Mouse (Mus musculus): ENCODE data around the gene Scfd2. TPM values are rescaled to one million over a fixed set of nuclear protein-coding genes. Genes with fewer than 3 reads are reported as not detected.

Scfd2 gene
- total and polyA plus RNA-seq, 2 experiments from 2014 or later, result 17.5 to 33.2 TPM

DNA sequence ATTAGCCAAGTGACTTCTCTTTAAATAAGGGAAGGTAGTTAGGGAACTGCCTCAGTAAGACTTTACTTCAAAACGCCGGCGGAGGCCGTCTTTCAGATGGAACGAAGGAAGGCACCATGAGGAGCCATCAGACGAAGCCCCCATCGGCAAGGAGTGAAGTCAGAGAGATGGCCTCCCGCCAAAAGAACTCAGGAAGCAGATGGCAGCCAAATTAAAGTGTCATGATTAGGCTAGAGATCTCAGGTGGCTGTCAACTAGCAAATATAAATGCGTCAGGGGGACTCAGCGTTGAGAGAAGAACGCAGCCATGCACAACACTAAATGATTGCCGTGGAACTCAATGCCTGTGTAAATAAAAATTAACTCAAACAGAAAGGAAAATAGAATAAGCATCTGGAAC, 194.8 kb downstream of the Scfd2 start:
- H3K4me1 ChIP-seq (ENCODE audit: insufficient read depth, low read length), result no peaks in the 10 kb centered on the region
- H3K4me3 ChIP-seq (ENCODE audit: low read depth, low read length), result no peak overlapping the region
- 58% methylated on average over 12 of the region's 12 CpGs for WGBS
- no peak for TF ChIP-seq CTCF (IDR thresholded peaks at IDR 0.05)
- H3K4me2 ChIP-seq (ENCODE audit: low read depth, low read length, poor library complexity, severe bottlenecking), result no peak overlapping the region
- H3K9me3 ChIP-seq (ENCODE audit: low read length), result no peaks in the 10 kb centered on the region
- H3K27ac ChIP-seq (ENCODE audit: low read depth, low read length), result no peak overlapping the region
- H3K36me3 ChIP-seq (ENCODE audit: insufficient read depth, low read length), result no peaks in the 10 kb centered on the region
- peak; percentile 91 for DNase-seq (ENCODE audit: low spot score)
- H3K27me3 ChIP-seq (ENCODE audit: insufficient read depth, low read length), result no peaks in the 10 kb centered on the region
- ATAC-seq (ENCODE audit: low FRiP score), result no peak
- H3K9ac ChIP-seq (replicated peaks; ENCODE audit: low read length, poor library complexity, severe bottlenecking), result no peak overlapping the region

DNA sequence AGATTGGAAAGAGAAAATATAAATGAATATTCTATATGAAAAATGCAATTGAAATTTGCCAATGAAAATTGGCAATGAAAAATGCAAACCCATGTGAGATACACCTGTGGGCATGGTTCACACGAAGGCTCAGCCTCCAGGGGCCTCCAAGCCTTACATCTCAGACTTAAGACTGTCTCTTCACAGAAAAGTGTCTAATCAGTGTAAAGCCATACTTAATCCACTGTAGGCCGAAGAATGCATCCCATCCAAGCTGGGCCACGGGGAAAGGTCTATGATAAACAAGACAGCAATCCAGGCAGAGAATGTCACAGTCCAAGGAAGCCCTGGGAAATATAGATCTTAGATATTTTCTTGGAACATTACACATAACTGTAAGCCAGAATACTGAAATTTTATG, 198.3 kb downstream of the Scfd2 start:
- WGBS, result 60% methylated on average over 3 of the region's 3 CpGs
- DNase-seq (ENCODE audit: low spot score) (no peak), ATAC-seq (ENCODE audit: low FRiP score) (no peak)
- Histone ChIP-seq H3K27me3 (ENCODE audit: insufficient read depth, low read length) (no peaks in the 10 kb centered on the region), H3K27ac (ENCODE audit: low read depth, low read length) (no peak overlapping the region), H3K9me3 (ENCODE audit: low read length) (no peaks in the 10 kb centered on the region), H3K4me1 (ENCODE audit: insufficient read depth, low read length) (no peaks in the 10 kb centered on the region), H3K4me3 (ENCODE audit: low read depth, low read length) (no peak overlapping the region), H3K9ac (replicated peaks; ENCODE audit: low read length, poor library complexity, severe bottlenecking) (no peak overlapping the region), H3K4me2 (ENCODE audit: low read depth, low read length, poor library complexity, severe bottlenecking) (no peak overlapping the region), H3K36me3 (ENCODE audit: insufficient read depth, low read length) (no peaks in the 10 kb centered on the region)
- no peak for TF ChIP-seq CTCF (IDR thresholded peaks at IDR 0.05)

DNA sequence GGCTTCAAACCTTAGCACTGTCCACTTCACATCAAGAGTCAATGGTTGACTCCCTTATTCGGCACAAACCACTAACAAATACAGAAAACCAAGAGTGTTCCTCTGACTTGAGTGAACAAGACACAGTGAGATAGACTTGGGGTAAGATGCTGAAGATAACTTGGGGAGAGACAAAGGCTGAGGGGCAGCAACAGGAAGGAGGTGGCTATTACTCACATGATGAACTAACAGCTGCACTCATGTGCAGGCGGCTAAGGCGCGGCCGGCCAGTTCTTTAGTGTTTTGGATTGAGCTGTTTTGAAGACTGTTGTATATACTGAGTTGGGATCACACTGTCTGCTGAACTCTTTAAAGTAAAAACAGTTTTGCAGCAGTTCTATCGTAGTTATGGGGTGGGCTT, 205.3 kb downstream of the Scfd2 start:
- no peak for TF ChIP-seq CTCF (IDR thresholded peaks at IDR 0.05)
- H3K4me1 ChIP-seq (ENCODE audit: insufficient read depth, low read length), result no peaks in the 10 kb centered on the region
- DNase-seq (ENCODE audit: low spot score), result no peak
- H3K36me3 ChIP-seq (ENCODE audit: insufficient read depth, low read length), result no peaks in the 10 kb centered on the region
- no peak overlapping the region for H3K9ac ChIP-seq (replicated peaks; ENCODE audit: low read length, poor library complexity, severe bottlenecking)
- no peaks in the 10 kb centered on the region for H3K27me3 ChIP-seq (ENCODE audit: insufficient read depth, low read length)
- 98% methylated on average over 6 of the region's 6 CpGs for WGBS
- H3K9me3 ChIP-seq (ENCODE audit: low read length), result no peaks in the 10 kb centered on the region
- no peak overlapping the region for H3K4me3 ChIP-seq (ENCODE audit: low read depth, low read length)
- H3K4me2 ChIP-seq (ENCODE audit: low read depth, low read length, poor library complexity, severe bottlenecking), result no peak overlapping the region
- ATAC-seq (ENCODE audit: low FRiP score), result no peak
- H3K27ac ChIP-seq (ENCODE audit: low read depth, low read length), result no peak overlapping the region

DNA sequence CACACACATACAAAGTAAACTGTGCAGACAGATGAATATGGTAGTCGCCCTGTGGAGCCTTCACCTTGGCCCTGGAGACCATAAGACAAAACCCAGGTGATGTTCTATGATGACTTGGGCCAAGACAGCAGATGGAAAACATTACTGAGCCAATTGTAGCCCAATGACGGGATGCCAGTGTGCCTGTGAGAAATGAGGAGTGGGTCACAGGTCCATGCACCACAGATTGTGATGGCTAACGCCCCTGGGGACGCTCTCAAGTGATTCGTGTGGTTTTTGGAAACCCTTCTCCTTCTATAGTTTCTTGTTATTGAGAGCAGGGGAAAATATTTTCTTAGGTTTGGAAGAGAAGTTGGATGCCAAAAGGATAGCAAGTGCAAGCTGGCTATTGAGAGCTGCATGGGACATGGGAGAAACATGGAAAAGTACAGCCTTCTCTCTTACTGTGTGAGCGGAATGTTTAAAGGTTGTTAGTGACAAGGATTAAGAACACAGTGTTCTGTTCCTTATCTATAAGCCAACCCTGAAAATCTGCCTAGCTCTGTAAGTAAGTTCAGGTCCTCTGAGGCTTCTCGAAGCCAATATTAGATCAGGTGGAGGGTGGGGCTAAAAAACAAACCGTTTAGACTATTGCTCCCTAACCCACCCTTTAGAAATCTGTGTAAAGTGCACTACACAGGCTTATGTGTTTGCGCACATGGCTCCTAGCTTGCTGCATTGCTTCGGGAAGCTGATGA, 210.4 kb downstream of the Scfd2 start:
- no peak overlapping the region for H3K4me3 ChIP-seq (ENCODE audit: low read depth, low read length)
- no peak overlapping the region for H3K4me2 ChIP-seq (ENCODE audit: low read depth, low read length, poor library complexity, severe bottlenecking)
- H3K27ac ChIP-seq (ENCODE audit: low read depth, low read length), result no peak overlapping the region
- WGBS, result 87% methylated on average over 10 of the region's 10 CpGs
- no peaks in the 10 kb centered on the region for H3K36me3 ChIP-seq (ENCODE audit: insufficient read depth, low read length)
- DNase-seq (ENCODE audit: low spot score), result no peak
- TF ChIP-seq CTCF (IDR thresholded peaks at IDR 0.05), result no peak
- H3K4me1 ChIP-seq (ENCODE audit: insufficient read depth, low read length), result no peaks in the 10 kb centered on the region
- H3K9ac ChIP-seq (replicated peaks; ENCODE audit: low read length, poor library complexity, severe bottlenecking), result no peak overlapping the region
- no peaks in the 10 kb centered on the region for H3K9me3 ChIP-seq (ENCODE audit: low read length)
- ATAC-seq (ENCODE audit: low FRiP score), result no peak
- no peaks in the 10 kb centered on the region for H3K27me3 ChIP-seq (ENCODE audit: insufficient read depth, low read length)

DNA sequence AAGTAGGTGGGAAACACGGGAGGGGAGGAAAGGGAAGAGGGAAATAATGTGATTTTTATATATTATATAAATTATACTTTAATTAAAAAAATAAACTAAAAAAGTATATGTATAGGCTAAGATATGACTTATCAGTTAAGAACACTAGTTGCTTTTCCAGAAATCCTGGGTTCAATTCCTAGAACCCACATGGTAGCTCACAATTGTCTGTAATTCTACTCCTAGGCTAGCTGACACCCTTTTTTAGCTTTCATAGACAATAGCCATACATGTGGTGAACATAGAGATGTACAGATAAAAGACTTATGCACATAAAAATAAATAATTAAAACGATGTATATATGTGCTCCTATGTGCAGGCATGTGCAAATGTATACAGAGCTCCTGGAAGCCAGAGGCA, 212.0 kb downstream of the Scfd2 start:
- no peaks in the 10 kb centered on the region for H3K4me1 ChIP-seq (ENCODE audit: insufficient read depth, low read length)
- H3K4me3 ChIP-seq (ENCODE audit: low read depth, low read length), result no peak overlapping the region
- no peak for ATAC-seq (ENCODE audit: low FRiP score)
- no peak for DNase-seq (ENCODE audit: low spot score)
- 86% methylated on average over 2 of the region's 2 CpGs for WGBS
- H3K9me3 ChIP-seq (ENCODE audit: low read length), result no peaks in the 10 kb centered on the region
- no peak for TF ChIP-seq CTCF (IDR thresholded peaks at IDR 0.05)
- H3K27ac ChIP-seq (ENCODE audit: low read depth, low read length), result no peak overlapping the region
- H3K36me3 ChIP-seq (ENCODE audit: insufficient read depth, low read length), result no peaks in the 10 kb centered on the region
- no peaks in the 10 kb centered on the region for H3K27me3 ChIP-seq (ENCODE audit: insufficient read depth, low read length)
- no peak overlapping the region for H3K9ac ChIP-seq (replicated peaks; ENCODE audit: low read length, poor library complexity, severe bottlenecking)
- H3K4me2 ChIP-seq (ENCODE audit: low read depth, low read length, poor library complexity, severe bottlenecking), result no peak overlapping the region

GRCm38 (mm10) chr5:74317174-74317573, 214.4 kb downstream of the Scfd2 start:
- Histone ChIP-seq H3K4me3 (ENCODE audit: low read depth, low read length) (no peak overlapping the region), H3K4me2 (ENCODE audit: low read depth, low read length, poor library complexity, severe bottlenecking) (no peak overlapping the region), H3K4me1 (ENCODE audit: insufficient read depth, low read length) (no peaks in the 10 kb centered on the region), H3K27ac (ENCODE audit: low read depth, low read length) (no peak overlapping the region), H3K27me3 (ENCODE audit: insufficient read depth, low read length) (0 out of 2 replicates have a peak, but pooled peaks cover 5% of the 10 kb centered on the region), H3K9ac (replicated peaks; ENCODE audit: low read length, poor library complexity, severe bottlenecking) (no peak overlapping the region), H3K36me3 (ENCODE audit: insufficient read depth, low read length) (no peaks in the 10 kb centered on the region), H3K9me3 (ENCODE audit: low read length) (no peaks in the 10 kb centered on the region)
- no peak for TF ChIP-seq CTCF (IDR thresholded peaks at IDR 0.05)
- 96% methylated on average over 3 of the region's 3 CpGs for WGBS
- ATAC-seq (ENCODE audit: low FRiP score), result no peak
- no peak for DNase-seq (ENCODE audit: low spot score)

Measured in midbrain, postnatal 0 days (tissue).